Mouse (Mus musculus): Measurements from ENCODE around the gene Vmn1r61. TPM values are rescaled to one million over a fixed set of nuclear protein-coding genes. Genes with fewer than 3 reads are reported as not detected.

The Vmn1r61 gene
- not detected in 2 replicates for polyA plus RNA-seq (2012; rRNA removed)

GRCm38 (mm10) chr7:5613195-5613594 lies at the start of gene Vmn1r61:
Gene Vmn1r61 (minus strand): TSS chr7:5613295.

Other genes starting within 250 kb of the Vmn1r61 start
- gene Vmn1r58, start 199.9 kb downstream of the Vmn1r61 start, polyA plus RNA-seq (2012; rRNA removed) = not detected in 2 replicates
- not detected in 2 replicates for gene Vmn1r59, start 156.5 kb downstream of the Vmn1r61 start, polyA plus RNA-seq (2012; rRNA removed)
- gene Vmn2r28, start 119.3 kb downstream of the Vmn1r61 start, polyA plus RNA-seq (2012; rRNA removed) = not detected in 2 replicates
- not detected in 2 replicates for gene Vmn1r60, start 66.0 kb downstream of the Vmn1r61 start, polyA plus RNA-seq (2012; rRNA removed)
- gene Vmn1r62, start 60.3 kb upstream of the Vmn1r61 start, polyA plus RNA-seq (2012; rRNA removed) = not detected in 2 replicates
- not detected in 2 replicates for gene Vmn1r63, start 192.2 kb upstream of the Vmn1r61 start, polyA plus RNA-seq (2012; rRNA removed)